ENCODE assay signal across 21 mouse cellular contexts in the genomic region with DNA sequence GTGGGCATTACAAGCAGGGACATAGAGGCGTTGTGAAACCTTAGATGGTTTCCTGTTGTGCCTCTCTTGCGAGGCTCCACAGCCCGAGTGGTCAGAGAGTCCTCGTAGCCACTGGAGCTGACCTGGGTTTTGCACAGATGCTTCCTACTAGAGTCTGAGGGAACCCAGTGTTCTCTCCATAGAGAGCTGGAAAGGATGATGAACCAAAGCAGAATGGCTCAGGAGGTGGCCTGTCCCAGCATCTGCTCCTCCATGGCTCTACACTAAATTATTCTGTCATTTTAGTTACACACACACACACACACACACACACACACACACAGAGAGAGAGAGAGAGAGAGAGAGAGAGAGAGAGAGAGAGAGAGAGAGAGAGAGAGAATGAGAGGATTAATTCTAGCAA. TPM values are rescaled to one million over a fixed set of nuclear protein-coding genes. Genes with fewer than 3 reads are reported as not detected.
"Had no signal": no experiment of that assay in that cellular context is flagged by ENCODE, and none has a peak within 500 bp of the region (broad histone marks: within the 10 kb centered on the region; RNA-seq: fewer than 3 reads in every experiment).

No protein-coding gene starts in this region.

- H3K27me3 ChIP-seq: liver, embryonic 15.5 days; midbrain, embryonic 15.5 days had no signal

- H3K4me1 ChIP-seq: limb, embryonic 10.5 days; liver, embryonic 15.5 days; midbrain, embryonic 10.5 days; midbrain, embryonic 15.5 days had no signal

- H3K9me3 ChIP-seq: limb, embryonic 10.5 days; liver, embryonic 15.5 days; midbrain, embryonic 10.5 days; midbrain, embryonic 15.5 days had no signal

- H3K4me2 ChIP-seq: liver, embryonic 11.5 days; liver, embryonic 15.5 days; midbrain, embryonic 15.5 days had no signal

- H3K4me3 ChIP-seq: layer of hippocampus, adult 2 months; limb, embryonic 10.5 days; liver, embryonic 15.5 days; midbrain, embryonic 10.5 days; midbrain, embryonic 15.5 days had no signal

- DNase-seq: kidney, postnatal 10 days; kidney, postnatal 4 days; lung, adult 2 months; lung, postnatal 4 days; right cerebral cortex, postnatal 14 days; thymus, postnatal 4 days had no signal

- H3K9ac ChIP-seq: liver, embryonic 15.5 days; midbrain, embryonic 15.5 days had no signal

- ATAC-seq: lung, postnatal 0 days; midbrain, embryonic 15.5 days had no signal

- H3K27ac ChIP-seq: layer of hippocampus, adult 2 months; limb, embryonic 10.5 days; liver, embryonic 15.5 days; midbrain, embryonic 10.5 days; midbrain, embryonic 15.5 days; stomach, postnatal 0 days had no signal

- H3K36me3 ChIP-seq: limb, embryonic 10.5 days; liver, embryonic 15.5 days; midbrain, embryonic 10.5 days; midbrain, embryonic 15.5 days had no signal

RNA-seq across cellular contexts. Expression of a gene that starts 3.4 kb away (rescaled TPM):
- total RNA-seq: layer of hippocampus, adult 2 months; megakaryocyte, adult 5-6 weeks had no signal
- polyA plus RNA-seq: kidney, embryonic 14.5 days; liver, embryonic 11.5 days; liver, embryonic 15.5 days; lung, postnatal 0 days; neural tube, embryonic 14.5 days had no signal

RNA-seq across cellular contexts. Expression of a gene that starts 28.3 kb away (rescaled TPM):
- total RNA-seq: layer of hippocampus, adult 2 months; layer of hippocampus, postnatal 10 days; left cerebral cortex, adult 18-20 months; left cerebral cortex, postnatal 10 days had no signal
- polyA plus RNA-seq: kidney, embryonic 14.5 days; limb, embryonic 10.5 days; liver, embryonic 15.5 days; midbrain, embryonic 10.5 days; midbrain, embryonic 15.5 days; neural tube, embryonic 14.5 days had no signal

RNA-seq across cellular contexts. Expression of a gene that starts 40.5 kb away (rescaled TPM):
- total RNA-seq: megakaryocyte, adult 5-6 weeks had no signal
- polyA plus RNA-seq: kidney, embryonic 14.5 days; limb, embryonic 10.5 days; liver, embryonic 11.5 days; liver, embryonic 15.5 days; lung, postnatal 0 days; spleen, adult 2 months had no signal
